Mouse (Mus musculus): ENCODE measurements around the gene Ltbp1.
A peak's percentile ranks its signal among the peaks of the same experiment; 100 is the strongest.

Ltbp1 gene

DNA sequence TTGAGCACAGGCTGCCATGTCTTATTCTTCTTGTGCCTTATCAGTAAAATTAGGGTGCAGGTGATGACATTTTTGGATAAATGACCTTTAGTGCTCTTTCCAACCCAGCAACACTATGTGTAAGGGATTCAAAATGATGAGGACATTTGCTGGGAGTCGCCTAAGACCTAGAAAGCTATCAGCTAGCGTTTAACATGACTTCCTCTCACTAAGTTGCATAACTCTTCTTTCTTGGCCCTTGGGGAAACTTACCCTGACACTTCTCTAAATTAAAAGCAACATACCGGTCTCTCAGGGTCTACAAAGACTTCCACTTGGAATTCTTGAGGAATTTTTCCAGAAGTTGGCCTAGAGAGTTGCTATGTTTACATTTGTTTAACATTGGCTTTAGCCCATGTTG lies 348.0 kb downstream of the Ltbp1 start:
- no peak for DNase-seq (ENCODE audit: low read depth, low spot score)

DNA sequence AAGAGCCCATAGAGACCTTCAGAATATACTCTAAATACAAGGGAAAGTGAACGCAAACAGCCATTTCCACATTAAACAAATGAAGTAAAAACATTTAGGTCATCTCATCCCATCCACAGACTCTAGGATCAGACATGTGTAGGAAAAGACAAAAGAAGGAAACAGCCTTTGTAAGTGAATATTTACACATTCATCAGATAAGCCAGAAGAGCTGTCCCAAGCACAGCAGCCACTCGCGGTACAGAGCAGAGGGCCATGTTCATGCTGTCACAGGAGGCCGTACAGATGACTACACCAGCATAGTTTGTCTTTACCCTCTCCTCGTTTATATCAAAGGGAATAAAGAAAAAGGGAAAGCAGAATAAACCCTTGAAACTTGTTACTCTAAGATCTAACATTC lies 350.1 kb downstream of the Ltbp1 start:
- DNase-seq (ENCODE audit: low read depth, low spot score): no peak

DNA sequence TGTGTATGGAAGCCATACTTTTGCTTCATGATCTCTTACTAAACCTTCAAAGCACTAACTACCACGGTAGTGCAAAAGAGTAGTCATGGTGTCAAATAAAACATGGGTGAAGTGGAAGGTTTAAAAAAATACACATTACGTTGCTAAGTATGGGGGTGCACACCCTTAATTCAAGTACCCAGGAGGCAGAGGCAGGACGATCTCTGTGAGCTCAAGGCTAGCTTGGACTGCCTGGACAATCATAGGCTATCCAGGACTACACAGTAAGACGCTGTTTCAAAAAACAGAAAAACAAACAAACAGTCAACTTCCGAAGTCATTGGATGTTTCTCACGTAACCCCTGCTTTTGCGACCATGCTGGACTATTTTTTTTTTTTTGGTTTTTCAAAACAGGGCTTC lies 354.7 kb downstream of the Ltbp1 start:
- no peak for DNase-seq (ENCODE audit: low read depth, low spot score)

DNA sequence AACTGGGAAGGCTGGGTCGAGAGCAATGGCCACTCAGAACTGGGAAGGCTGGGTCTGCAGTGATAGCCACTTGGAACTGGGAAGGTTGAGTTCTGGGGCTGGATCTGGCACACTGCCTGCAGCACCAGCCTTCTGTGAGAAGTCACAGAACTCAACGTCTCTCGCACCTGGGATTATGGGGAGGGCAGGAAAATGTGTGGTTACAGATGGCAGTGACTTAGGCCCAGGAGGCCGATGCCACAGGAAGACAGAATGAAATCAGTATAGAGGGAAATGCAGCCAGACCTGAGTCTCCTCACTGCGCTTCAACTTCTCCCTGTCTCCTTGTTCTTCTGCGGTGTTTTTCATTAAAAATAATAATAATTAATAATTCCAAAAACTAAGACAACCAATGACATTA lies 361.0 kb downstream of the Ltbp1 start:
- DNase-seq (ENCODE audit: low read depth, low spot score): no peak

DNA sequence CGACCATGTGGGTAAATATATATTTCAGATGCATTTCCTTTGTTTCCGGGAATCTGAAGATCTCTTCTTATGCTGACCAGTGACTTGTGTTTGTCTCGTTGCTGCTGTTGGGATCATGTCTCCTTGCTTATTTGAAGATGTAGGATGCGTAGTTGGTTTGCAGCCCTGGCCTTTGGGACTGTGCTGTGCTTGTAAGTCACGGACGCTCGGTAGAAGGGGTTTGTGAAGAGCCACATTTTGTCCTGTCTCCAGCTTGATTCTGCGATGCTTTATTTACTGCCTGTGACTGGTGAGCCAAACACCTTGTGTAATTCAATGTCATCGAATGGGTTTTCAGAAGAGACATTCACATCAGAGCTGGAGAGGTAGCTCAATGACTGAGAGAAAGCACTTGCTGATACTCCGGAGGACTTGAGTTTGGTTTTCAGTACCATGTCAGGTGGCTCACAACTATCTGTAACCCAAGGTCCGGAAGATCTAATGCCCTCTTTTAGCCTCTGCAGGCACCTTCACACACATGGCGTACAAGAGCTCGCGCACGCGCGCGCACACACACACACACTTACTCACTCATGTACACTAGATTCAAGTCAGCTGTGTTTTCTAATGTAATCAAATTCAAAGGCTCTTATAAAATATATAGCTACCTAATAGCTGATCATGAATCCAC lies 362.3 kb downstream of the Ltbp1 start:
- DNase-seq (ENCODE audit: low read depth, low spot score): no peak

DNA sequence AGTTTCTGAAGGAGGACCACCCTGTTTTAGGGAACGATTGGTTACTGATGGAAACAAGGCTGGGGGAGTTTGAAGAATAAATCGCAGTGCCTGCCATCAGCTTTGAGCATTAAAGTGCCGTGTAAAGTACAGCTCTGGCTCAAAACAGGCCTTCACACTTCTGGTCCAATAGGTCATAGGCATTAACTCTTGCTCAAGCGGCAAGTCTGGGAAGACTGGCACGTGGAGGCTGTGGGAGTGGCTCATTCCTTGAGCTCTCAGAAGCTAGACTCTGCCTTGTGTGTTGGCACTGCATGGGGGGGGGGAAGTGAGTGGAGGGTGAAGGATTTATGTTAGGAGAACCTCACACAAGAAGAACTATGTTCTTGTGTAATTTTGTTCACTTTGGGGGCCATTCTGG lies 363.2 kb downstream of the Ltbp1 start:
- DNase-seq (ENCODE audit: low read depth, low spot score): no peak

DNA sequence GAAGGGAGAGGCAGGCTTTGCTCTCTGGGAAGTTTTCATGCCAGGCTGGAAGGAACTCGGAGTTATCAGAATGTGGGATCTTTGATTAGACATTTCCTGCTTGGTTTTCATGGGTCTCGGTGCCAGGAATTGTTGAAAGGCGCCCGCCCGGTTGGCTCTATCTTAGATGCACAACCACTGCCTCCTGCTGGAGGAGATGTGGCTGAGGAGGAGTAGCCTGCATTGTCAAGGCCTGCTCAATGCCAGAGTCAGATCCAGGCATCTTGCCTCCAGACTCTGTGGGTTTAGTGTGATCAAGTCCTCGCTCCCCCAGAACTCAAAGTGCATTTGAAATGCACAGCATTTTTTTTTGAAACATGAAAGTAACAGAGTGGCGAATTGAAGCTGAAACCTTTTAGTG lies 364.0 kb downstream of the Ltbp1 start:
- no peak for DNase-seq (ENCODE audit: low read depth, low spot score)

DNA sequence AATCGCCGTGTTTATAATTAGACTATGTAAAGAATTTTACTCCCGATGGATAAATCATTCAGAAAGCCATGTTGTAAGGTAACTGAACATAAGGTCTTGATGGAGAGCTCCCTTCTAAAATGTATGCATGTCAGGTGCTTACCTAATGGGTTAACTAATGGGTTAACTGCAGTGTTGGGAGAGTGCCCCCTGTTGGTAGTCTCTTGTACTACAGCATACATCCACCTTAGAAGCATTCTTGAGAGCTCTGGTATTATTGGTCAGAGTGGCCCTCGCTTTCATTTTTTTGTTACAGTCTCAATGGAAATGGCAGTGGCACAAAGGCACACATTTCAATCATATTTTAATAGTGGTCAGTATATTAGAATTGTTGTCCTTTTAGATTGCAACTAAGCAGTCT lies 364.8 kb downstream of the Ltbp1 start:
- peak; percentile 57 for DNase-seq (ENCODE audit: low read depth, low spot score)

DNA sequence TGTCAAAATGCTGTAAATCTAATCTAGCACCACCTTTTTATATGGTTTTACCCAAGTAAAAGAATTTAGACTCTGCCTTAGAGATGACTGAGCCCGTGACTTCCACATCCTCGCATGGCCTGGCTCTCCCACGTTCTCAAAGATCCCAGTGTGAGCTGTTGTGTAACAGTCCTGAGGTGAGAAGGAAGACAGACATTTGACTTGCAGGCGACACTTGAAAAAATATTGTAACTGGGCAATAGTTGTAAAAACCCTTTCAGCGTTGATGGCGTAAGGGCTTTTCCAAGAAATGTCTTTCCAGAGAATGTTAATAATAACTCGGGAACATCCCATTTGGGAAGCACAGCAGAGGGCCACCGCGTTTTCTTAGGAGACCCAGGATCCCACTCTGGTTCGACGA lies 366.3 kb downstream of the Ltbp1 start:
- no peak for DNase-seq (ENCODE audit: low read depth, low spot score)

DNA sequence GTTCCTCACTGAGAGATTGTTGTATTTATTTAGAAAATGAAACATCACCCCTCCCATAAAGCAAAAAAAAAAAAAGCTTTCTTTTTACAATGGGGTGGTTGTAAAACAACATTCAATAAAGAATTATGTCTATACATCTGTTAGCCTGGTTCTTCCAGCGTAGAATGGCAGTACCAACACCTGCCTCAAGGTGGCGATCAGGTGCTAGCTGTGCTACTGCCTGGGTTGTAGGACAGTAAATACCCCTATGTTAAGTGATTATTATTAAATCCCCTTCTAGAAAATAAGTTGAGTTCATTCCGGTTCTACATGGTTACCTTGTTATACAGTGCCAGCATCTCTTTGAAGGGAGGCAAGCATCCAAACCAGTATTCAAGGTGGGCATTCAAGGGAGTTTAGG lies 367.0 kb downstream of the Ltbp1 start:
- peak; percentile 31 for DNase-seq (ENCODE audit: low read depth, low spot score)

DNA sequence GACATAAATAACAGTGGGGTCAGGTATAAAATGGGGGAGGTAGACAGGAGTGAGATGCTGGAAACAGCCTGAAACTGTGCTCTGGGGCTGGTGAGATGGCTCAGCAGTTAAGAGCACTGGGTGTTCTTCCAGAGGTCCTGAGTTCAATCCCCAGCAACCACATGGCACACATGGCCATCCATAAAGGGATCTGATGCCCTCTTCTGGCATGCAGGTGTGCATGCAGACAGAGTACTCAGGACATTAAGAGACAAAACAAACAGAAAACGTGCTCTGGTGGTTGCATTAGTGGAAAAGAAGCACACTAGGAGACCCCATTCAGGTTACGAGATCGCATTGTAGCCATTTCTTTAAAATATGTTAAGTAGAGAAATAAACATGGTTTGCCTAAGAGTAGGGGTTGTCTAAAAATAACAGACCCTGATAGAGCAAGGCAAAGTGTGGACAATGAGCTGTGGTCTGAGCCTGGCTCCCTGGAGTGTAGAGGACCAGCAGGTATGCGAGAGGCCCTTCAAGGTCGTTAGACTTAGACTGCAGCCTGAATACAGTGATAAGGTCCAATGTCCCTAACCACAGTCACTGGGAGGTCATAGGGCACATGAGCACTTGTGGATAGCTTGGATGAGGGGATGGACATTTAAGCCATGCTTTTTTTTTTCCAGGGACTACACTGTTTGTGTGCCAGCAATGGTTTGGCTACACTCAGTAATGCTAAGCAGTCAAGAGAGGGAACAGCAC lies 369.1 kb downstream of the Ltbp1 start:
- DNase-seq (ENCODE audit: low read depth, low spot score): no peak

DNA sequence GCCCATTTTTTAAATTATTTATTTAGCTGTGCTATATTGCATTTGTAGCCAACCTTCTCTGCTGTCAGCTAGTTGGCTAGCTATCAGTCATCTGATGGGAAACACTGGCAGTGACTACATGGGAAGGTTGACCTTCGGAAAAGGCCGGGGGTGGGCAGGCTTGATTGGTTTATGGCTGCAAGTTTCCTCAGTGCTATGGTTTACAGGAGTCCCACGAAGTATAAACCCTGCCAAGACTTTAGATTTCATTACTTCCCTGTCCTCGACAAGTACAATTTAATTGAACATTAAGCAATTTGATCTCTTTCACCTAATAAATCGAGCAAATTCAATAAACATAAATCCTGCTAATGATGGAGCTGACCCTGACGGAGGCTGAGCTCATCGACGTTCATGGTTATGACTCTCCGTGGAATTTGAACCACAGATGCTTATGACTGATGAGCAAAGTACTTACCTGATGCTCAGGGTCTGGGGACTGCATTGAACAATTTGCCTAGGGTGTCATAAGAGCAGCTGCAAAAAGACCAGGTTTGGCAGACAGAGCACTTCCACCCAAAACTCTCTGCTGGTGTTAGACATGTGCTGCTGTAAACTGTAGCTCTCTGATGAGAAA lies 373.0 kb downstream of the Ltbp1 start:
- DNase-seq (ENCODE audit: low read depth, low spot score): peak; percentile 45

DNA sequence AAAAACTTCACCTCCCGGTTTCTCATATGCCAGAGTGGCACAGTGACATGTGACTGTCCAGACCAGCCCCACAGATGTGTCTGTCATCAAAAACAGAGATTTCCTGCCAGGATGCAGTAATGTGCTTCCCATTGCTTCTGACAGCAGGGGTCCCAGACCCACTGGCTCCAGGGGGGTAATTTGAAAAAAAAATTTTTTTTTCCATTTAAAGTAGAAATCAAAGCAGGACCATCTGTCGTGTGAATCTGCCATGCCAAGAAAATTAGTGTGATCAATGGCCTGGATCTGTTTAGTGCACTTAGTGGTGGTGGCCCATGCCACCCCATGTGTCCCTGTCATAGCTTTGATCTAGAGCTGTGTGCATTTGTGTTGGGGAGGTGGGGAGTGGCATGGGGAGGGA lies 374.8 kb downstream of the Ltbp1 start:
- DNase-seq (ENCODE audit: low read depth, low spot score): no peak

DNA sequence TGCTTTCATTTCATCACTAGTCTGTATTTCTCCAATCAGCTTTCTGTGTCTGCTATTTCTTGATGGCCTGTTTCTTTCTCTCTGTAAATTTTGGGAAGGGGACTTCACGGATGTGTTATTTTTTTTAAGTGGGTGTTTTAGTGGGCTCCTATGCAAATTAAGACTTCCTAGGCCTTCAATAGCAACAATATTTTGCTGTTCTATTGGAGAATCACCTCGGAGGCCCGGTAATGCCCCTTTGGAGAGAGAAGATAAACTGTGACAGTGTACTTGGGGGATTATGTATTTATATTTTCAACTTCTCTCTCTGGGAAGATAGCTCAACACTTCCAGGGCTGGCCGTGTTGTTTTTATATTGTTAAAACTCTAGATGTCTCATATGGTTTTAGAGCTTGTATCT lies 383.0 kb downstream of the Ltbp1 start:
- no peak for DNase-seq (ENCODE audit: low read depth, low spot score)

DNA sequence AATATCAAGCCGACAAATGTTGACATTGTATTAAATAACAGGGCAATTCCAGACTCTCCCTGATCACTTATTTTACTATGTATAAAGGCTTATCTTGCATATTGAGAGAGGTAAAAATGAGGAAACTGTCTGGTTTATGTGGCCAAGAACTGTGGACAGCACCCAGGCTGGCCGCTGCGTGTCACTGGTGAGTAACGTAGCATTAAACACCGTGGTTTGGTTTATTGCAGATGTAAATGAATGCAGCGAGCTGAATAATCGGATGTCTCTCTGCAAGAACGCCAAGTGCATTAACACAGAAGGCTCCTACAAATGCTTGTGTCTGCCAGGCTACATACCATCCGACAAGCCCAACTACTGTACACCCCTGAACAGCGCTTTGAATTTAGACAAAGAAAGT lies 384.8 kb downstream of the Ltbp1 start:
- DNase-seq (ENCODE audit: low read depth, low spot score): no peak

DNA sequence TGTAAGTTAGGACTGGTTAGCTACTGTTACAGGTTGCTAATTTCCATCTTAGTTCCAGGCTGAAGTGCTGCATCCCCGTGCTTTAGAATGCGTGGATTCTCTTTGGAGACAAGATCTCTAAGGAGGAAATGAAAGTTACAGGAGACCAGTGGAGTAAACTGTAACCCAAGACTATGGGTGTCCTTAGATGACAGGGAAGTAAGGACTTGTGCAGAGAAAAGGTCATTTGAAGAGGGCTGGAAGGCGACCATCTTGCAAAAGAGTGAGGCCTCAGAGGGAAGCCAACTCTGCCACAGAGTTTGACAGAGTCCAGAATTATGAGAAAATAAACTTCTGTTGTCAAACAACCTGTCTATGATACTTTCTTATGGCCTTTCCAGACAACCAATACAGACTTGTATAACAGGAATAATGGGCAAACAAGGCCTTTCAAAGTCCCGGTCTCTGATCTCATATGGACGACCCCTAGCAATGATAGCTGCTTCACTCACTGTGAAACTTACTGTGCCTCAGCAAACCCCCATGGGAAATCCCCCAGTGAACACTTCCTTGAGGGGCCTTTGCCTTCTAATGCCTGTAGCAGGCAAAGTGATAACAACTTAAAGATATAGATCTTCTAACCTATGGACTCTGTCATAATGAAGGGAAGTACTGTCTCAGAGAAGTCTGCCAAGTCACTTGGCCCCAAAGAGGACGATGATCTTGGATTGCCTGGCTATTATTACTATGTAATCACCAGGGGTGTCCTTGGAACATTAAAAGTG lies 386.2 kb downstream of the Ltbp1 start:
- no peak for DNase-seq (ENCODE audit: low read depth, low spot score)

DNA sequence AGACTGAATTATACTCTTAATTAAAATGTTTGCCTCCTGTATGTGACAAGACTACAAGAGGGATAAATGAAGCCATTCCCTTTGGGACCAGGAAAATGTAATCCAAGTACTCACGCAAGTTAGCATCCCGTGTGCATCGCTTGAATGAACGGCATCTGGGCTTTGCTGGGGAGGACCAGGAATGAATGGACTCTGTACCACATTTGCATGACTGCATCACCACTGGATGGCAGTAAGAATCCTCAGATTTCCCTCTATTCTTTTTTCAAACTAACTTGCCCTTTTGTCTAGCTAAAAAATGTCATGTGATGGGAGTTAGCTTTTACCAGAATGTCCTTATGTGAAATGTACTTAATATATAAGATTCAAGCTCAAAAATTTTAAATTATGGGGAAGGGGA lies 401.0 kb downstream of the Ltbp1 start:
- no peak for DNase-seq (ENCODE audit: low read depth, low spot score)

DNA sequence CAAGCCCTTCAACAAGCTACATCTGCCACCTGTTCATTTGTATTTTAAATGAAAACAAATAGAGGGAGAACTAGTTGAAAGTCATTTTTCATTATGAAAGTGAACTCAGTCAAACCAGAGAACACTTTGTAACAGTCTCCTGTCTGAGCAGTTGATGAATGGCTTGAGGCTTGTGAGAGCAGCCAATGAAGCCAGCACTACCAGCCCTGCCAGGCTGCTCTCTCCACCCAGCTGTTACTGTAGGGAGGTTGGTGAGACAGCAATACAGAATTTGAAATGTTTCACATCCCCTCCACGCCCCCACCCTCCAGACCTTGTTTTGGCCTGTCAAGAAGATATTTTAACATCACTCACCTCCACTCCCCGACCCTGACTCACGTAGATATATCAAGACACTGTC lies 411.5 kb downstream of the Ltbp1 start:
- DNase-seq (ENCODE audit: low read depth, low spot score): no peak

DNA sequence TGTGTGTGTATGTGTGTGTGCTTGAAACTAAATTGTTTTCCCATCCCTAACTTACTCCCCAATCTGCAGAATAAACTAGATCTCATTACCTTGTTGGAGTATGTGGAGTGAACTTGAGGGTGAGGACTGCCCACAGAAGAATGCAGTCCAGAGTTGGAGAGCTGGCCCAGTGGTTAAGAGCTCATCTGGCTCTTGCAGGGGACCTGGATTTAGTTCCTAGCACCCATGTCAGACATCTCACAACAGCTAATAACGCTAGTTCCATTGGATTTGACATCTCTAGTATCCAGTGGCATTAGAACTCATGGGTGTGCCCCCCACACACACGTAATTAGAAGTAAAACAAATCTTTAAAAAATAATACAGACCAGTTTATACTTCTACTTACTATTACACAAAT lies 428.8 kb downstream of the Ltbp1 start:
- DNase-seq (ENCODE audit: low read depth, low spot score): no peak

DNA sequence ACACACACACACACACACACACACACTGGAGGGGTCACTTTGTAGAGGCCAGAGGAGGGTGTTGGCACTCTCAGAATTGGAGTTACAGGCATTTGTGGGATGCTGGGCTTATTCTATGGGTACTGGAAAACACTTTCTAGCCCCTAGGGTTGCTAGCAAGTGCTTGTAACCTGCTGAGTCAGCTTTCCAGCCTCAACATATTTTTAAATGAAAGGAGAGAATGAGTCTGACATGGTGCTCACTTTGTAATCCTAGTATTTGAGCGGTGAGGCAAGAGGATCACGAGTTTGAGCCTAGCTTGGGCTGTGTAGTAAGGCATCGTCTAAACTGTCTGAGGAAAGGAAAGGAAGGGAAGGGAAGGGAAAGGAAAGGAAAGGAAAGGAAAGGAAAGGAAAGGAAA lies 429.5 kb downstream of the Ltbp1 start:
- DNase-seq (ENCODE audit: low read depth, low spot score): no peak

DNA sequence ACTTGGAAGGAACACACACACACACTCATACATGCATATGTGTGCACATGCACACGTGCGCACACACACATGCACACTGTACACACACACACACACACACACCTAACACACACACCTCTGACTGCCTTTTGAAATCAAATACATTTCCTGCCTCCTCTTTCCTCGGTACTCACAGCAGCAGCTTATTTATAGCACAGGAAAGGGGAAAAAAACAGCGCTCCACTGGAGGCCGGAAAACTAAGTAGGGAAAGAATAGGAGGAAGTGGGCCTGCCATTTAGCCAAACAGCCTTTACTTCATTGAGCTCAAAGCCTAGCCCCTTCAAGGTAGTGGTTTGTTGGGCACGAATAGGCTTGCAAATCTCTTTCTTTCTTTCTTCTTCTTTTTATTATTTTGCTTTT lies 430.2 kb downstream of the Ltbp1 start, which contains the start of gene Rasgrp3:
Gene Rasgrp3, plus strand, starts transcription at position 298 of the 400 bp plus-strand sequence.
- no peak for DNase-seq (ENCODE audit: low read depth, low spot score)

DNA sequence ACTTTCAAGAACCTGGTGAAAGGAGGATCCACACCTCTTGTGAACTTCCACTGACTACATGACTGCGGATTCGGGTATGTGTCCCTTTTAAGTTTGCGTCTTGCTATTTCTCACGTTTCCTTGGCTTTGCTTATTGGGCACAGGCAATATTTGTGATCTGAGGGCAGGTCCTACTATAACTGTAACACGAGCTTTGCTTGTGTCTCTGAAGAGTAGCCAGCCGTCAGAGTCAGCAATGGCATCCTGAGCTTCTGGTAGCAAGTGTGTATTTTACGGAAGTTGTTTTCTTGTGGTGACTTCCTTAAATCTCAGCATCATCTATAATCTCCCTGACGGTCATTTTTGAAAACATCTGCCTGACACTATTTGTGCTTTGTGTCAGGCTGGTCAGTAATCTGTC lies 430.7 kb downstream of the Ltbp1 start:
- DNase-seq (ENCODE audit: low read depth, low spot score): no peak
